Mouse (Mus musculus) hindbrain, embryonic 14.5 days (tissue): ENCODE measurements at regions not wholly inside any gene's neighbourhood (a gene's known extent, or its start where the extent isn't known, plus 50 kb on each side); places are given as distances from the start of the nearest gene placed in this dataset.

Experiments used
- ATAC-seq: fragments of 200-750 bp; cut with Nextera tagmentation; 2 replicates; pipeline ENCODE4 v1.8.0; 2017; ENCODE audit warnings: moderate number of reproducible peaks, mild to moderate bottlenecking, moderate TSS enrichment, moderate library complexity; ENCODE audit not compliant: low FRiP score
- DNase-seq: peaks from one replicate; pipeline ENCODE4 v3.0.0-alpha.2; 2015; ENCODE audit warnings: low spot score
- H3K27ac ChIP-seq: fragments of 300-500 bp; sonication (generic); 2 replicates; pipeline ENCODE4 v1.5.1; 2014; ENCODE audit warnings: mild to moderate bottlenecking, moderate library complexity
- H3K27me3 ChIP-seq: fragments of 300-500 bp; sonication (generic); 2 replicates; pipeline ENCODE4 v1.6.1; 2014; ENCODE audit warnings: mild to moderate bottlenecking, low read length, mixed read lengths; ENCODE audit not compliant: control insufficient read depth, insufficient read depth
- H3K36me3 ChIP-seq: fragments of 300-500 bp; sonication (generic); replicated peaks from 2 replicates; pipeline ENCODE4 v1.6.1; 2014; ENCODE audit not compliant: control insufficient read depth, insufficient read depth
- H3K4me1 ChIP-seq: fragments of 300-500 bp; sonication (generic); replicated peaks from 2 replicates; pipeline ENCODE4 v1.6.1; 2014; ENCODE audit warnings: antibody characterized with exemption, low read length, mixed read lengths; ENCODE audit not compliant: control insufficient read depth, insufficient read depth
- H3K4me2 ChIP-seq: fragments of 300-500 bp; sonication (generic); replicated peaks from 2 replicates; pipeline ENCODE4 v1.6.1; 2014; ENCODE audit warnings: mild to moderate bottlenecking, moderate library complexity
- H3K4me3 ChIP-seq: fragments of 300-500 bp; sonication (generic); replicated peaks from 2 replicates; pipeline ENCODE4 v1.5.1; 2014; ENCODE audit warnings: mild to moderate bottlenecking, low read length
- H3K9ac ChIP-seq: fragments of 300-500 bp; sonication (generic); 2 replicates; pipeline ENCODE4 v1.6.1; 2014
- H3K9me3 ChIP-seq: fragments of 300-500 bp; sonication (generic); 2 replicates; pipeline ENCODE4 v1.6.1; 2016; ENCODE audit warnings: low read length; ENCODE audit not compliant: control insufficient read depth
- WGBS: fragments of 180-500 bp; shearing (Covaris S2); extraction: QIAGEN DNeasy Blood & Tissue Kit; methylation state at CpG from one replicate; pipeline ENCODE4 v1.1.7; 2014; 5-methylcytosine and 5-hydroxymethylcytosine counted together

DNA sequence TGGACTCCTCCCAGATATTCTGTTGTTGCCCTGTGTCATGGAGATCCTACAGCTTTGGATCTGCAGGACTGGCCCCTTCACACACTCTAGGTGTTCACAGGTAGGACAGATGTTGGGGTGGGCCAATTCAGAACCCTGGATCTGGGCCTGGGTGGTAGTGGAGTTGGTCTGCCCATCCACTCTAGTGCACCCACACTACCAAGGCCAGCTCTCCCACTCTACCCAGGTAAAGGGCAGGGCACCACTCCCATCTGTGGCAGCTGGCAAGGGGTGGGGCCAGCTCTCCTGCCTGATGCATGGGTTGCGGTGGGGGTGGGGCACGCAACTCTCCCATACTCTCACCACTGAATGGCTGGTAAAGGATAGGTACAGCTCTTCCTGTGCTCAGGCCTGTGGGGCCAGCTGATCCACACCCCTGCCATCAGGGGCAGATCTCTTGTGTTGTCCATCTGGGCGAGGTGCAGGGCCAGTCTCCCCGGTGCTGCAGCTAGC, 76.5 kb downstream of the Gja1 start:
- no peaks in the 10 kb centered on the region for H3K9me3 ChIP-seq
- ATAC-seq (peak; percentile 21; the same call in 1 of the 2 replicates), DNase-seq (no peak)
- WGBS: 92% methylated on average over 4 of the region's 4 CpGs
- H3K9ac ChIP-seq: no peak overlapping the region
- no peaks in the 10 kb centered on the region for H3K27me3 ChIP-seq
- no peak overlapping the region for H3K27ac ChIP-seq
- H3K36me3 ChIP-seq: no peaks in the 10 kb centered on the region
- no peak overlapping the region for H3K4me3 ChIP-seq
- H3K4me1 ChIP-seq: no peaks in the 10 kb centered on the region
- no peak overlapping the region for H3K4me2 ChIP-seq

DNA sequence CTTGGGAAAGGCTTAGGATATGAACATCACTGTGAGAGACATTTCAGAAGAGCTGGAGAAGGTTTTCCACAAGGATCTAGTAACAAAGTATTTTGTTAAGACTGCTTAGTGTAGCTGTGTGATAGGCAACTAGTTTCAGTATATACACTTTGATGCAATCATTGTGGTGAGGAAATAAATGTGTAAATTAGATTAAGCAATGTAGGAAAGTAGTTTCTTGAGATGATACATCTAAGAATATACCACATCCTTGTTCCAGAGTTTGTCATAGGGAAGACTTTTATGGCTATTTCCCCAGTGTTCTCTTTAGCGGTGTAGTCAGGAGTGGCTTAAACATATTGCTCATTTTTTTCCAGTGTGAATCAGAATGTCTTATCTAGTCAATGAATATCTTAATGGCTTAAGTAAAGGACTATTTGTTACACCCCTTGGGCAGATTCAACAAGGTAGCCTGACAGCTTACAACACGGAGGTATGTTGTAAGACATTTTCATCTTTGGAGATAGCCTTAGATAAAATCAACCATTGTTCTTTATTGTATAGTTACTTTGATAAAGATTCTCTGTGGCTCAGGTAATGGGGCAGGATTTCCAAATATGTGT, 78.8 kb downstream of the Gja1 start:
- no peak for DNase-seq
- no peak overlapping the region for H3K9ac ChIP-seq
- H3K4me1 ChIP-seq: no peaks in the 10 kb centered on the region
- H3K27me3 ChIP-seq: no peaks in the 10 kb centered on the region
- H3K4me2 ChIP-seq: no peak overlapping the region
- no peak overlapping the region for H3K4me3 ChIP-seq
- H3K27ac ChIP-seq: no peak overlapping the region
- H3K36me3 ChIP-seq: no peaks in the 10 kb centered on the region
- no peak for ATAC-seq
- 94% methylated on average over 2 of the region's 2 CpGs for WGBS
- 0 out of 2 replicates have a peak, but pooled peaks cover 4% of the 10 kb centered on the region for H3K9me3 ChIP-seq

DNA sequence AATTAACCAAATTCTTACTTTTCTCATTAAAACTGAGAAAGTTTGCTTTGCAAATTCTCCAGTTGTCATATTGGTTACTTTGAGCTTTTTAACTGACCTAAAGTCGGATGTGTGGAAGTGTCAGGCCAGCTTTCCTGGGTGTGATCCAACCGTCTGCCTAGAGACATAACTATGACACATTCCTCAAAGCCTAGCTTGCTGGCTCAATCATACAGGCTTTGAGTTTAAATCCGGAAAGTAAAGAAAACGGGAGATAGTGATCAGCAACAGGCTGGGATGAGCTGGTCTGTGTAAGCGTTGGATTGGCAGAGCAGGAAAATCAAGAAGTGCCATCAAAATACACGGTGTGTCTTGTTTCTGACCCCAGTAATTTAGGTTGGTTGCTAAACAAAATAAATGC, 91.4 kb downstream of the Gja1 start:
- Histone ChIP-seq H3K27me3 (no peaks in the 10 kb centered on the region), H3K9me3 (no peaks in the 10 kb centered on the region), H3K9ac (no peak overlapping the region), H3K27ac (no peak overlapping the region), H3K4me2 (no peak overlapping the region), H3K4me3 (no peak overlapping the region), H3K36me3 (no peaks in the 10 kb centered on the region), H3K4me1 (no peaks in the 10 kb centered on the region)
- no peak for DNase-seq
- 80% methylated on average over 6 of the region's 6 CpGs for WGBS
- ATAC-seq: no peak

DNA sequence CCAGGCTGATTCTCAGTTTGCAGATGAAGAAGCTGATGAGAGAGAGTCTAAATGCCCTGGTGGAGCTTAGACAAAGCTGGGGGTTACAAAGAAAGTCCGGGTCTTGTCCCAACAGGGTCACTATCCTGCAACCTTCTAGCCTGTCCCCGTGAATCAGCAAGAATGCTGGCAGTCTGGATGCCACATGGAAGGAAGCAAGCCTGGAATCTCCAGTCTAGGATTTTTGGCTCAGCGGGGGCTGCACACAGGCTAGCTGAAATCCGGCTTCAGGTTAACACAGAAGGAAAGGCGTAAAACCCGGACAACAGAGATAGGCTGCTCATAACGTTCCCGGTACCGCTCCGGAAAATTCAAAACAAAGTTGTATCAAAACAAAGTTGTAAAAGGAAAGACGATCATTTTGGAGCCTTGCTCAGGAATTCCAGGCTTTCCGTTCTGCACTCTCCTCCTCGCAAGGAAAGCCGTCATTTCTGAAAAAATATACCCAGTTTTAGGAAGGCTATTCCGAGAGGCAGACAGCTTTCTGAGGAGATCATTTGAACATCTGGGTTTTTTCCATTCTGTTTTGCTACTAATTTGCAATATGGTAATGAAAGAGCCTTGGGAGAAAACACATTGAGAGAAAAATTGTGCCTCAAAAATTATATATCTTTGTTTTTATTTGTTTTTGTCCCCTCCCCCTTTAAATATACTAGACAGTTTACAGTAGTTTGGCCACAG, 92.0 kb downstream of the Gja1 start:
- WGBS: 72% methylated on average over 15 of the region's 15 CpGs
- no peaks in the 10 kb centered on the region for H3K9me3 ChIP-seq
- no peak overlapping the region for H3K9ac ChIP-seq
- H3K27ac ChIP-seq: no peak overlapping the region
- no peaks in the 10 kb centered on the region for H3K36me3 ChIP-seq
- ATAC-seq (no peak), DNase-seq (no peak)
- H3K4me3 ChIP-seq: no peak overlapping the region
- no peak overlapping the region for H3K4me2 ChIP-seq
- H3K4me1 ChIP-seq: no peaks in the 10 kb centered on the region
- no peaks in the 10 kb centered on the region for H3K27me3 ChIP-seq

DNA sequence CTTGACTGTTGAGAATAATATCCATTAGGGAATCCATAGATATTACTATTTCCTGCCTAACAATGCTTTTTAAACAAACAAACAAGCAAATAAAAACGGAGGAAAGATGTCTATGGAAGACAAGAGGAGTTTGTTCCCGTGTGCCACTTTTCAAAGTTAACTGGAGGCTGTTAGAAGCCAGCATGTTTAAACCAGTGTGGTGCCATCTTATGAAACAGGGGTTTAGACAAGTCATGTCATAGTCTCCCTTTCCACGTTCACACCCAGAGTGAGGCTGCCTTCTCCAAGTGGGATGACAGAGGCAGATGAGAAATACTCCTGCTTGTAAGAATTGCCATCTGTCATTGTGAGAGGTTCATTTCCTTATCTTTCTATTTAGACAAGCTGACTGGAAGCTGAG, 92.8 kb downstream of the Gja1 start:
- Histone ChIP-seq H3K4me3 (no peak overlapping the region), H3K36me3 (no peaks in the 10 kb centered on the region), H3K4me1 (no peaks in the 10 kb centered on the region), H3K4me2 (no peak overlapping the region), H3K27me3 (no peaks in the 10 kb centered on the region), H3K9ac (no peak overlapping the region), H3K27ac (no peak overlapping the region), H3K9me3 (no peaks in the 10 kb centered on the region)
- WGBS: 83% methylated on average over 3 of the region's 3 CpGs
- DNase-seq (no peak), ATAC-seq (no peak)

DNA sequence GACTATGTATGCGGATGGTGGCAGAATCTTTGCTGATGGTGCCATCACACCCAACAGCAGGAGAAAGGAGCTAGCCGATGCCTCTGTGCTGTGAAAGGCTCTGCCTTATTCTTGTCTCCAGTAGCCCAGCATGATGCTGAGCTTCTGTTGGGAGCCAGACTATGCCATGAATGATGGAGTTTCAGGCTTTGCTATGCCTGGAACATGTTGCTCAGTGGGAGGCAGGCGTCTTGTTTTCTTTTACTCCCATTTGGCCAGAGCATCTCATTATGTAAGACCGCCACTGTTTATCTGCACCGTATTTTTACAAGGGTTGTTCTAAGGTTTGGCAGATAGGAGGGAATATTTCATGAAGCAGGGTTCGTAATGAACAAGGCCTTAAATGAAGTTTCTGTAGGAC, 97.8 kb downstream of the Gja1 start:
- Histone ChIP-seq H3K27ac (no peak overlapping the region), H3K4me1 (no peaks in the 10 kb centered on the region), H3K27me3 (no peaks in the 10 kb centered on the region), H3K9me3 (no peaks in the 10 kb centered on the region), H3K4me2 (no peak overlapping the region), H3K4me3 (no peak overlapping the region), H3K36me3 (no peaks in the 10 kb centered on the region), H3K9ac (no peak overlapping the region)
- ATAC-seq: no peak
- no peak for DNase-seq
- 58% methylated on average over 6 of the region's 6 CpGs for WGBS

DNA sequence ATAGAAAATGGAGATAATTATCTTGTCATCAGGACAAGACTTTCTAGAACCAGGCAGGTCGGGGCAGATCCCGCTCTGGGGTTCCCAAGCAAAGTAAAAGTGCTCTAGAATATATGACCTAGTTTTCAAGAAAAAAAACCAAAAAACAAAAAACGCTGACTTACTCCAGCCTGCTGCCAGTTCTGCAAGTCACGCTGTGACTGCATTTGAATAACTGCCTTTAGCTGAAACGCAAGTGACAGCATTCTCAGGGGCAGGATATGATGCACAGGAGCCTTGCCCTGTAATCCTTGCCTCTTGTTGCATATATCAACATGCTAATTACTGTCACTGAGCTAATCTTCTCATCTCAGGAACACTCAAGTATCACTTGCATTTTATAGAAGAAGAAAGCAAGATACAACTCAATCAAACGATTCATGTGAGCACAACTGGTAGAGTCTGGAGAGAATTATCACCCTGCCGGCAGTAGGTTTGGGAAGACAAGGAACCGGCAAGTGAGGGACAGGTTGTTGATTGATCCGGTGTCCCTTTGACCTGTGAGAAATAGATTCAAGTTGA, 105.1 kb downstream of the Gja1 start:
- Histone ChIP-seq H3K4me1 (no peaks in the 10 kb centered on the region), H3K27me3 (no peaks in the 10 kb centered on the region), H3K4me2 (no peak overlapping the region), H3K4me3 (no peak overlapping the region), H3K9me3 (no peaks in the 10 kb centered on the region), H3K27ac (no peak overlapping the region), H3K9ac (no peak overlapping the region), H3K36me3 (no peaks in the 10 kb centered on the region)
- 60% methylated on average over 9 of the region's 9 CpGs for WGBS
- DNase-seq (no peak), ATAC-seq (no peak)

DNA sequence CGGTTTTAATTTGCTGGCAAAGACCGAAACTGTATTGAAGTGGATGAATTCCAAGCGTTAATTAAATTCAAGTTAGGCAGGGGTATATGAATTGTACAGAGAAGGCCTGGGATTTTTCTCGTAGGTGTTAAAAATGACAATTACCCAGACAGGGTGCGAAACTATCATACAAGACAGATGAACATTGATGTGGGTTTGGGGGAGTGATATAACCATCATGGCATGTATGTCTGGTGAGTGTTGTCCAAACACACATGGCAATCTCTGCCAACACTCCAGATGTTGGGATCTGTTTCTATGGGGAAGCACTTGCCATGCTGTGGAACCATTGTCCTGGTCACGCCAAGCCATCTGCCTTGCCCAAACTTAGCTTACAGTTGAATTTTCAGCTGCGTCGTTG, 107.8 kb downstream of the Gja1 start:
- Histone ChIP-seq H3K4me1 (no peaks in the 10 kb centered on the region), H3K4me3 (no peak overlapping the region), H3K9me3 (no peaks in the 10 kb centered on the region), H3K36me3 (no peaks in the 10 kb centered on the region), H3K9ac (no peak overlapping the region), H3K27ac (no peak overlapping the region), H3K27me3 (no peaks in the 10 kb centered on the region), H3K4me2 (no peak overlapping the region)
- DNase-seq (no peak), ATAC-seq (no peak)
- WGBS: 91% methylated on average over 8 of the region's 8 CpGs

DNA sequence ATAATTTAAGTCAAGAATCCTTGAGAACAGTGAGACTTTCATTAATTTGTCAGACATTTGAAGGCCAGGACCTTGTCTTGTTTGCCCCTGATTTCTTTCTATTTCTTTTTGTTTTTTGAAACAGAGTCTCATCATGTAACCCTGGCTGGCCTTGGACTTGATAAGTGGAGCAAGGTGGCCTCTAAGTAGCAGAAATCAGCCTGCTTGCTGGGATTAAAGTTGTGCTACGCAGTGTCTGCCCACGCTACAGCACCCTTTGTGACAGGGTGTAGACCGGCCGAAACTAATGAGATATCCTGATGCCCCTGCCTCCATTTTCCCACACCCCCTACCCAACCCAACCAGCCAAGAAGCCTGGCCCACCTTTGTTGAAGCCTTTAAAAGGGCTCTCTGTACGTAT, 108.6 kb downstream of the Gja1 start:
- Histone ChIP-seq H3K9ac (no peak overlapping the region), H3K27me3 (no peaks in the 10 kb centered on the region), H3K9me3 (no peaks in the 10 kb centered on the region), H3K4me2 (no peak overlapping the region), H3K4me3 (no peak overlapping the region), H3K27ac (no peak overlapping the region), H3K4me1 (no peaks in the 10 kb centered on the region), H3K36me3 (no peaks in the 10 kb centered on the region)
- DNase-seq (no peak), ATAC-seq (no peak)
- WGBS: 96% methylated on average over 5 of the region's 5 CpGs
